ENCODE assay signal across 8 mouse cellular contexts in genomic region chr19:36737087-36737486, GRCm38 (mm10). TPM values are rescaled to one million over a fixed set of nuclear protein-coding genes. Genes with fewer than 3 reads are reported as not detected.
A peak's percentile ranks its signal among the peaks of the same experiment; 100 is the strongest.
DNase-seq lines count a peak whose midpoint lies in the region; ATAC-seq and TF ChIP-seq lines count a peak whose summit lies in the region.

No protein-coding gene starts in this region.

- peaks cover 40% of the 10 kb centered on the region for H3K4me1 ChIP-seq in heart, embryonic 13.5 days
- no peaks in the 10 kb centered on the region; a peak in 1 of 4 replicates for H3K4me1 ChIP-seq in ES-E14 (ENCODE audit: control insufficient read depth in 2 of 2, insufficient read depth in 2 of 2, low read length in 2 of 2, poor library complexity in 1 of 2)
- no peaks in the 10 kb centered on the region for H3K4me1 ChIP-seq in liver, embryonic 16.5 days (ENCODE audit: control insufficient read depth, low read depth, low read length)

- no peak for DNase-seq in heart, adult 9 months (ENCODE audit: low spot score in 2 of 2)
- DNase-seq in ES-E14 (ENCODE audit: low read depth, low spot score), result no peak
- DNase-seq in forelimb bud, embryonic 11.5 days (ENCODE audit: low read depth, low spot score), result peak; percentile 6
- no peak for DNase-seq in urinary bladder, adult 18-20 months (ENCODE audit: low spot score in 2 of 2)
- DNase-seq in layer of hippocampus, adult 11-12 months (ENCODE audit: low spot score), result no peak

- in situ Hi-C loops in ES-E14 (cut with MboI; ENCODE audit: low sequenced_read_pairs in 2 of 2, unreplicated experiment in 2 of 2), result no loop called here

- peaks cover 23% of the 10 kb centered on the region for H3K36me3 ChIP-seq in heart, embryonic 13.5 days
- no peaks in the 10 kb centered on the region for H3K36me3 ChIP-seq in ES-E14 (ENCODE audit: control insufficient read depth, insufficient read depth, low read length, poor library complexity, severe bottlenecking)
- no peaks in the 10 kb centered on the region for H3K36me3 ChIP-seq in liver, embryonic 16.5 days (ENCODE audit: control insufficient read depth, insufficient read depth)

- peak overlapping the region; percentile 74 for H3K4me3 ChIP-seq in heart, embryonic 13.5 days
- peak overlapping the region; percentile 63 to 77 for H3K4me3 ChIP-seq in ES-E14 (ENCODE audit: insufficient read depth in 1 of 2, low read depth in 1 of 2, low read length in 2 of 2, poor library complexity in 1 of 2, severe bottlenecking in 1 of 2)
- no peak overlapping the region; the same call in 1 of the 2 replicates for H3K4me3 ChIP-seq in liver, embryonic 16.5 days (ENCODE audit: low read depth, low read length)

- H3K27ac ChIP-seq in heart, embryonic 13.5 days (replicated peaks), result peak overlapping the region; percentile 97
- H3K27ac ChIP-seq in ES-E14 (ENCODE audit: insufficient read depth, low read depth, low read length, poor library complexity, severe bottlenecking), result no peak overlapping the region
- peak overlapping the region; percentile 81 for H3K27ac ChIP-seq in liver, embryonic 16.5 days (ENCODE audit: low read length)

- no peaks in the 10 kb centered on the region for H3K27me3 ChIP-seq in heart, embryonic 13.5 days (replicated peaks)
- peaks cover 11% of the 10 kb centered on the region for H3K27me3 ChIP-seq in liver, embryonic 16.5 days (ENCODE audit: control insufficient read depth, insufficient read depth, low read depth, low read length)

- 0 out of 2 replicates have a peak, but pooled peaks cover 4% of the 10 kb centered on the region for H3K9me3 ChIP-seq in heart, embryonic 13.5 days
- no peaks in the 10 kb centered on the region for H3K9me3 ChIP-seq in ES-E14 (ENCODE audit: control insufficient read depth, insufficient read depth, low read depth, low read length)
- H3K9me3 ChIP-seq in liver, embryonic 16.5 days (replicated peaks; ENCODE audit: control insufficient read depth, low read length), result no peaks in the 10 kb centered on the region

- H3K4me2 ChIP-seq in heart, embryonic 13.5 days, result peak overlapping the region; percentile 72
- H3K4me2 ChIP-seq in liver, embryonic 16.5 days (ENCODE audit: low read depth, low read length), result peak overlapping the region; percentile 44

- no peak for ATAC-seq in heart, embryonic 13.5 days (ENCODE audit: extremely low read depth, insufficient number of reproducible peaks, low FRiP score, low TSS enrichment)
- ATAC-seq in liver, embryonic 16.5 days (ENCODE audit: low read depth), result peak; percentile 13; the same call in 1 of the 2 replicates
- ATAC-seq in erythroblast, adult 5-6 weeks (replicated peaks; ENCODE audit: low FRiP score, poor library complexity, severe bottlenecking), result no peak

- H3K9ac ChIP-seq in heart, embryonic 13.5 days, result peak overlapping the region; percentile 94
- H3K9ac ChIP-seq in ES-E14 (ENCODE audit: insufficient read depth, low read depth, low read length, poor library complexity, severe bottlenecking), result peak overlapping the region; percentile 76; the same call in 1 of the 2 replicates
- no peak overlapping the region for H3K9ac ChIP-seq in liver, embryonic 16.5 days (ENCODE audit: low read depth, low read length)

- 25% methylated on average over 6 of the region's 6 CpGs for WGBS in heart, embryonic 13.5 days
- 36% methylated on average over 6 of the region's 6 CpGs for whole genome bisulfite sequencing in liver, embryonic 16.5 days (ENCODE audit: insufficient replicate concordance)

TF ChIP-seq in ES-E14, 5 proteins besides CTCF, POLR2A, EP300 and RAD21:
- no peak for TF ChIP-seq ZC3H11A (IDR thresholded peaks at IDR 0.05; ENCODE audit: borderline replicate concordance, low read depth, low read length)
- TF ChIP-seq ZNF384 (IDR thresholded peaks at IDR 0.05; ENCODE audit: low read depth, low read length), result no peak
- TF ChIP-seq MAFK (IDR thresholded peaks at IDR 0.05; ENCODE audit: insufficient read depth, low read depth, low read length), result no peak
- TF ChIP-seq HCFC1 (IDR thresholded peaks at IDR 0.05; ENCODE audit: borderline replicate concordance, insufficient read depth, low read length), result no peak
- TF ChIP-seq CHD2 (IDR thresholded peaks at IDR 0.05; ENCODE audit: low read depth, low read length), result no peak

RNA-seq across cellular contexts. Expression of gene Ppp1r3c, which starts 0.6 kb away (rescaled TPM):
- polyA plus RNA-seq in heart, embryonic 13.5 days (2015; fragmentation: Nextera tagmentation; extraction: Ambion mirVana), result 49.2 and 64.7 TPM in 2 replicates
- total RNA-seq in ES-E14 (2012; rRNA removed), result 0.22 and 0.32 TPM in 2 replicates
- 8.7 and 9.1 TPM in 2 replicates for polyA plus RNA-seq in liver, embryonic 16.5 days (2015; fragmentation: Nextera tagmentation; extraction: Ambion mirVana)
- total RNA-seq in erythroblast, adult 5-6 weeks (2015; ENCODE audit: low replicate concordance), result not detected in 2 replicates
- not detected in 2 replicates for total RNA-seq in erythroblast, adult 5-6 weeks (2017; ENCODE audit: low replicate concordance)
